Mouse (Mus musculus) induced T-regulatory cell, adult 2 months (primary cell): ENCODE results near the gene Hist1h3a.
"Not testable (repeated sequence)": the region's sequence is repeated elsewhere in the genome, so short reads cannot be mapped to it uniquely, and the experiment has no call there.

Experiments used
- DNase-seq: peaks from one replicate; pipeline ENCODE4 v3.0.0-alpha.2; 2012; ENCODE audit warnings: low read depth

Hist1h3a gene

GRCm38 (mm10) chr13:23761871-23762821, at the start of gene Hist1h3a:
Gene Hist1h3a, minus strand, starts transcription at chr13:23762386.
- peak; percentile 92 for DNase-seq

GRCm38 (mm10) chr13:23806422-23807052, 44.4 kb upstream of the Hist1h3a start, which contains the start of gene Slc17a2:
Gene Slc17a2, plus strand, starts transcription at chr13:23806993.
- no peak for DNase-seq

DNA sequence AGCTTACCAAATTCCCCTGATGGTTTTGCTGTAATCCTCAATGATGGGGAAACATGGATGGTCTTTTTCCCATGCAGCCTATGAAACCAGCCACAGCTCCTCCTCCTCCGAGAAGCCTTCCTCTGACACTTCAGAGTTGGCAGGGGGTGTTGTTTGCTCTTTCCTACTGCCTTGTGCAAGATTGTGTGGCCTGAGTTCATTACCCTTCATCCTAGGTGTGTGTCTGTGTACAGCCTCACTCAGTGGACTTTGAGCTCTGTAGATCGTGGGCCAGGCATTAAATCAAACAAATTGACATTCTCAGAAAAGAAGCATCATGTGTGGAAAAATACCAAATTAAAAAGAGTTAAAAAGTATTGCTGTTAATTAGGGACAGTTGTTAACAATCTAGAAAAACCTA, 42.3 kb upstream of the Hist1h3a start:
- no peak for DNase-seq

DNA sequence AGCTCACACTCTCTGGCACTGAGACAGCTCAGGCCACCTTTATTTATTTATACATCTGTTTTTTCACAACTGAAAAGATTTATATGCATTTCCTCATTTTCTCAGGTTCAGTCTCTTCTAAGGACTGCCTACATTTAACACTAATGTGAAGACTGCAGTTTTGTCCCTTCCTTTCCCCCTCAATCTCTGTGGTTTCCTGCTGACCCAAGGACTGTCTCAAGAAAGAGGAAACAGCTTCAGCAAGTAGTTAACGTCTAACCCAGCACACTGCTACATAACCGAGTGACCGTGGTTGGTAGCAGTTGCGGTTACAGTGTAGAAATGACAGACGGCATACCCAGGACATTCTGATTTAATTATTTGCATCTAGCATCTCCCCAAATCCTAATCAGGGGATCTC, 37.2 kb upstream of the Hist1h3a start:
- DNase-seq: no peak

DNA sequence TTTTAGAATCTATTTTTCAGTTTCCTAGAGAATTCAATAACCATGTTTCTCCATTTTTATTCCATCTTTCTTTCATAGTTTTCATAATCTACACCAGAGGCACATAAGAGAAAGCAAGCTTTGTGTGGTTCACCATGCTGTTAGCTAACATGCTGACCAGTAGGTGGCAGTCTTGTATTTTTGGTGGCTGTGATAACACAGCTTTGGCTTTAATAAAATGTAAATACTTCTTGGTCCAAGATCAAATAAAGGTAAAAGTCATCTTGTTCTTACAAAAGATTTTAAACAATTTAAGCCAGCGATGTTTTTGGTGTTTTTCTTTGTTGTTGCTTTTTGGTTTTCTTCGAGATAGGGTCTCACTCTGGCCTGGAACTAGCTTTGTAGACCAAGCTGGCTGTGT, 30.3 kb upstream of the Hist1h3a start:
- DNase-seq: peak; percentile 75

DNA sequence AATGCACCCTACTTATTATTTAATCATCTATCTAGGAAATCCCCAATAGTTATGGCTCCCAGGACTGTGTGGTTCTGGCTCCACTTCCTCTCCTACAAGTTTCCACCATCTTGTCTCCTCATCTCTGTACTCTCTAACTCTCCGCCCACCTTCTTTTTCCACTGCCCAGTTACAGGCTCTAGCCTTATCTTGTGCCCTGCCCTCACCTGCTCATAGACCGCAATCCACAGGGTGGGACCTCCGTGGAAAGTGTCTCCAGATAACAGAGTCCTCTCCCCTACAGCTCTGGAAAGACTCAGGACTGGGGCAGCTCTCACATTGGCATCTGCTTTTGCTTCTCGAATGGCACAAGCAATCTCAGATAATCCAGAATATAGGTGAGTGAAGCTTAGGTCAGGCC, 16.8 kb upstream of the Hist1h3a start:
- DNase-seq: no peak

GRCm38 (mm10) chr13:23778339-23778738, 16.2 kb upstream of the Hist1h3a start:
- DNase-seq: no peak

DNA sequence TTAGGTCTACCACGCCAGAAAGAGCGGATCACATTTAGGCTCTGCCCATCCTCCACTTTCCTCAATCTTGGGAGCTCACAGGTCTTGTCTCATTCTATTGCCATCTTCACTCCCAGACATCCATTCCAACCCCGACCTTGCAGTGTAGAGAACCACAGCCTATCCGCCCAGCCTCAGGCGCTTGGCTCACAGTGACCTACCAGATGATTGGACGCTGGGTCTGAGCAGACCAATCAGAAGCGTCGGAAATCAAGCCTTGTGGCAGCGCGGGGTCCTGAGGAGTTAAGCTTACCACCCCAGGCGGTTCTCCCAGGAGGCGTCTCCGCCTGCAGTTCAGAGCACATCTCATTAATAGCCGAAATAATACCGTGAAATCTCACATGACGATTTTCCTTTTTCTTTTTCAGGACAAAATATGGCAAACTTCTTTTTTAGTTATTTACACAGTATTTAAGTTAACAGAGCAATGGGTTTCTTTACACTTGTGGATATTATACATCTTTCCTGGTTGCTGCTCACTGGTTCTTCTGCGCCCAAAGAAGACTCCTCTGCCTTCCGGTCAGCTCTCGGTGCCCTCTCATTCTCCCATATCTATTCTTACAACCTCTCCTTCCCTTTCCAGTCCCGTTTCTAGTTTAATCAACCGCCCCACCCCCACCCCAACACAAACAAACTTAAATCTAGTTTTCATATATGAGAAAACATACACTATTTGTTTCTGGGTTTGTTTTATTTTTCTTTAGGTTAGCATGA, 10.6 kb upstream of the Hist1h3a start:
- DNase-seq: no peak

DNA sequence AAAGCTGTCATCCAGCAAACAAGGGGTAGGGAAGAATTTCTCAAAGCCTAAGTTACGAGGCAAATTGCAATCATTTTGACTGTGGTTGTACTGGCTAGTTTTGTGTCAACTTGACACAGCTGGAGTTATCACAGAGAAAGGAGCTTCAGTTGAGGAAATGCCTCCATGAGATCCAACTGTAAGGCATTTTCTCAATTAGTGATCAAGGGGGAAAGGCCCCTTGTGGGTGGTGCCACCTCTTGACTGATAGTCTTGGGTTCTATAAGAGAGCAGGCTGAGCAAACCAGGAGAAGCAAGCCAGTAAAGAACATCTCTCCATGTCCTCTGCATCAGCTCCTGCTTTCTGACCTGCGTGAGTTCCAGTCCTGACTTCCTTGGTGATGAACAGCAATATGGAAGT, 7.4 kb upstream of the Hist1h3a start, which contains the start of gene Trim38:
Trim38 (plus strand) TSS at position 301 of the 400 bp plus-strand sequence.
- not testable (repeated sequence) for DNase-seq

DNA sequence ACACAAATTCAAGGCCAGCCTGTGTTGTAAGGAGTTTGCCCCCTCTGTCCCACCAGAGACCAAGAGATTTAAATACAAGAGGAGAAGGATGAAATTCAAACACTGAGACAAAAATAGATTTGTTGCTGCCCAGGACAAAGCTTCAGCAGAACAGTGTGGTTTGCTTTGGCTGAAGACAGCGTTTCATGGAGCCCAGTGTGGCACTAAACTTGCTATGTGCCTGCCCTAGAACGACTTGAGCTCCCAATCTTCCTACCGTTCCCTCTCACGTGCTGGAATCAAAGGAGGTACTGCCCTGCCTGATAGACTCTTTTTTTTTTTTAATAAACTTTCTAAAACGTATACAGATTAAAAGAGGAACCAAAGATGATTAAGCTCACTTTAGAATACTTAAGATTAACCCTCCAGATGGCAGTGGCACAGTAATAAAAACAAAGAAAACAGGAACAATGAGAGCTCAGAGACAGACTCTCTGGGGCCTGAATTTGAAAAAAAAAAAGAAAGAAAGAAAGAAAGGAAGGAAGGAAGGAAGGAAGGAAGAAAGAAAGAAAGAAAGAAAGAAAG, 6.7 kb upstream of the Hist1h3a start:
- DNase-seq: no peak

DNA sequence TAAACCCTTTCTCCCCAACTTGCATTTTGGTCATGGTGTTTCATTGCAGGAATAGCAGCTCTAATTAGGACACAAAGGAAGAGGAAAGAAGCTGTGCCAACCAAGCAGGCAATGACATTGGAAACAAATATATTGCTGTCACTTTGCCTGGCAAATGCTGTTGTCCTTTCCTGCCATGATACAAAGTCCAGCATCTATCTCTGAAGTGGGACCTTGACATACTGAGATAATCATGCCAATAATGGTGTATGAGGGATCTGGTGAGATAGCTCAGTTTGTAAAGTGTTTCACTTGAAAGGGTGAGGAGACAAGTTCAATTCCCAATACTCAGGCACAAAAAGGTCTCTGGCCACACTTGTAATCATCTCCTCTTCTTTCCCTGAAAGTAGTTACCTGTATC, 4.6 kb upstream of the Hist1h3a start:
- DNase-seq: no peak

DNA sequence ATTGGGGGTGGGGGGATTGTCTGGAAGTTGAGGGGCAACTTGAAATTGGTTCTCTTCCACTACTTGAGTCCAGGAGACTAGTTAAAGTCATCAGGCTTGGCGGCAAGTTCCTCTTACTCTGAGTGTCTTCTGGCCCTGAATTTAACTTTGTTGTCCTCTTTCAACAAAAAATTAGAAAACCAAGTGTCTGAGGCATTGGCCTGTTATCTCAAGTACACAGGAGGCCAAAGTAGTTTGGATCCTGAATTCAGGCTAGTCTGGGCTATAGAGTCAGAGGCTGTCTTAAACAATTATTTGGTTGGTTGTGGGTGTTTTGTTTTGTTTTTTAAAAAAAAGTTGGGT, 3.0 kb upstream of the Hist1h3a start:
- DNase-seq: peak; percentile 14

DNA sequence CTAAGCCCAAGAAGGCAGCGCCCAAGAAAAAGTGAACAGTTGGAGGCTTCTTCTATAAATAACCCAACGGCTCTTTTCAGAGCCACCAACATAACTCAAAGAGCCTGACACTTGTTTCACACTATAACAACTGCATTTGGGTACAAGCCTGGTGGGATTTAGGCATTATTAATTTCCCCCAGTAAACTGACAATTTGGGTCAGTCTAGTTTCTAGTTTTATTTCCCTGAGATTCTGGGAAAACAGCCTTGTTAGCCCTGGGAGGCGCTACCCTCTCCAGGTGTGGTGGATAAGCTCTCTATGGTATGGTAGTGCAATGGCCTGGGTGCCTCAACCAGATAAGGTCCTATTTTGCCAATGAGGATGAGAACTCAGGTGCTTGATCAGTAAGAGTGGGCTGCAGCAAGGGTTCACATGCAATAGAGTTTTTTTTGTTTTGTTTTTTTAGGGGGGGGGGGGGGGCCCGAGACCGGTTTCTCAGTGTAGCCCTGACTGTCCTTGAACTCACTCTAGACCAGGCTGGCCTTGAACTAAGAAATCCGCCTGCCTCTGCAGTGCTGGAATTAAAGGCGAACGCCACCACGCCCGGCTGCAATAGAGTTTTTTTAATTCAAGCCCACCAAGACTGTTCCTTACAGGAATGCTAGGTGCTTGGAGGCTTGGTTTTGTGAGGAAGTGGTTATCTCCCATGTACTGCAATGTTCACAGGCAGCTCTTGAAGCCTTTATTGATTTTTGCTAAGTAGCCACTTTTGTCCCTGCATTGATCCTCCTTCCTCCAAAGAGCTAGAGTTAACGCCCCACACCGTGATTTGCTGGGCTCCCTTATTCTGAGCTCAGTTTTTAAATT, 2.4 kb upstream of the Hist1h3a start:
- DNase-seq: peak; percentile 10

DNA sequence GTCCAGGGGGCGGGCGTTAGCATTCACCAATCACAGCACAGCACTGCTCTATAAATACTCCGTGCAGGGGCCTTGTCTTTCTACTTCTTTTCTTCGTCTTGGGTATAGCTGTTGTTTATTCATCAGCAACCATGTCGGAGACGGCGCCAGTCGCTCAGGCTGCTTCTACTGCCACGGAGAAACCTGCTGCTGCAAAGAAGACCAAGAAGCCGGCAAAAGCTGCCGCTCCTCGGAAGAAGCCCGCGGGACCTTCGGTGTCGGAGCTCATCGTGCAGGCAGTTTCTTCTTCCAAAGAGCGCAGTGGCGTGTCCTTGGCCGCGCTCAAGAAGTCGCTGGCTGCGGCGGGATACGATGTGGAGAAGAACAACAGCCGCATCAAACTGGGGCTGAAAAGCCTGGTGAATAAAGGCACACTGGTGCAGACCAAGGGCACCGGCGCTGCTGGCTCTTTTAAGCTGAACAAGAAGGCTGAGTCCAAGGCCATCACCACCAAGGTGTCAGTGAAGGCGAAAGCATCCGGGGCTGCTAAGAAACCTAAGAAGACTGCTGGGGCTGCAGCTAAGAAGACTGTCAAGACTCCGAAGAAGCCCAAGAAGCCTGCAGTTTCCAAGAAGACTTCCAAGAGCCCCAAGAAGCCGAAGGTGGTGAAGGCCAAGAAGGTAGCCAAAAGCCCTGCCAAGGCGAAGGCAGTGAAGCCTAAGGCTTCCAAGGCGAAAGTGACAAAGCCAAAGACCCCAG, 1.6 kb upstream of the Hist1h3a start, which contains the start of gene Hist1h1a:
Hist1h1a (plus strand) TSS at position 81 of the 738 bp plus-strand sequence.
- DNase-seq: peak; percentile 93

GRCm38 (mm10) chr13:23763242-23763585, 1.0 kb upstream of the Hist1h3a start:
- DNase-seq: no peak

DNA sequence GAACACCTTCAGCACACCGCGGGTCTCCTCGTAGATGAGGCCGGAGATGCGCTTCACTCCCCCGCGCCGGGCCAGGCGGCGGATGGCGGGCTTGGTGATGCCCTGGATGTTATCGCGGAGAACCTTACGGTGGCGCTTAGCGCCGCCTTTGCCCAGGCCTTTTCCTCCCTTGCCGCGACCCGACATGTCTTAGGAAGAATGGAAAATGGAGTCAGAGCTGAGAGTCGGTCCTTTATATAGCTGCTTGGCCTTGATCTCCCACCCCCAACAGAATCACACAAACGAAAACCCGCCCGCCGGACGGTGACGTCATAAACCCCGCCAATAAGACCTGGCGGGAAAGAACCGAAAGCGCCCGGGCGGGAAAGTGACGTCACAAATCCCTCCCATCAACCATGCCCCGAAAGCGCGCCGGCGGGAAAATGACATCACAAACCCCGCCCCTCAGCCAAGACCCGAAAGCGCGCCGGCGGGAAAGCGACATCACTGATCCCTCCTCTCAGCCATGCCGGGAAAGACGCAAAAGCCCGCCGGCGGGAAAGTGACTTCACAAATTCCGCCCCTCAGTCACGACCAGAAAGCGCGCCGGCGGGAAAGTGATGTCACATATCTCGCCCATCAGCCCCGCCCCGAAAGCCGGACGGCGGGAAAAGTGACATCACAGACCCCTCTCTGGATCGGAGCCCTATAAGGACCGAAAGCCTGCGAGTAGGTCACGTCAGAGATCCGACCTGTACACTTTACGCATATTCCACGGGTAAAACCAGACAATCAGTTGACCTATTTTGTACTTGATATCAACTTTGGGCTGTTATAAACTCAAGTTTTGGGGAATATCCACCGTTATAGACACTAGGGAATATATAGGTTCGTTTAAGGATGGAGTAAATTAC, 968 bp downstream of the Hist1h3a start, which contains the start of gene Hist1h4a:
Hist1h4a (minus strand) TSS at position 259 of the 893 bp plus-strand sequence.
- peak; percentile 100 for DNase-seq

GRCm38 (mm10) chr13:23760240-23760971, 1.8 kb downstream of the Hist1h3a start:
- peak; percentile 78 for DNase-seq

- no peak for DNase-seq
Measured at GRCm38 (mm10) chr13:23759916-23760239, 2.3 kb downstream of the Hist1h3a start.
